Mouse (Mus musculus) MEL (cell line): Measurements from ENCODE around the gene St6galnac3. TPM values are rescaled to one million over a fixed set of nuclear protein-coding genes. Genes with fewer than 3 reads are reported as not detected.
A peak's percentile ranks its signal among the peaks of the same experiment; 100 is the strongest.

Experiments used
- DNase-seq: peaks from one replicate; pipeline ENCODE4 v3.0.0; 2011; ENCODE audit warnings: low read depth, low spot score
- H3K27ac ChIP-seq: 2 replicates; pipeline ENCODE4 v1.5.1; 2012; ENCODE audit warnings: low read depth, mild to moderate bottlenecking, control low read depth, low read length, moderate library complexity; ENCODE audit not compliant: control insufficient read depth
- H3K27me3 ChIP-seq, 2 experiments: fragments of 150-350 bp in 1 of 2; sonication (generic) in 1 of 2; 2 replicates each; pipeline ENCODE4 v1.6.1; 2012; ENCODE audit warnings: low read length in 2 of 2, mild to moderate bottlenecking in 2 of 2, improper control_type of control experiment in 1 of 2, moderate library complexity in 1 of 2; ENCODE audit not compliant: insufficient read depth in 2 of 2, control insufficient read depth in 1 of 2
- H3K36me3 ChIP-seq, 2 experiments: 2 replicates each; pipeline ENCODE4 v1.6.1; 2012 to 2014; ENCODE audit warnings: low read length in 2 of 2, improper control_type of control experiment in 1 of 2, inconsistent platforms in 1 of 2, mild to moderate bottlenecking in 1 of 2; ENCODE audit not compliant: insufficient read depth in 2 of 2, control insufficient read depth in 1 of 2
- H3K4me1 ChIP-seq, 2 experiments: fragments of 150-350 bp in 1 of 2; sonication (generic) in 1 of 2; 2 replicates each; pipeline ENCODE4 v1.6.1; 2012; ENCODE audit warnings: low read length in 2 of 2, improper control_type of control experiment in 1 of 2, mild to moderate bottlenecking in 1 of 2; ENCODE audit not compliant: insufficient read depth in 2 of 2, control insufficient read depth in 1 of 2
- H3K4me3 ChIP-seq, 2 experiments: fragments of 150-350 bp in 1 of 2; sonication (generic) in 1 of 2; 2 replicates each; pipeline ENCODE4 v1.5.1; 2012; ENCODE audit warnings: low read depth in 2 of 2, low read length in 2 of 2, mild to moderate bottlenecking in 2 of 2, moderate library complexity in 2 of 2, control low read depth in 1 of 2, improper control_type of control experiment in 1 of 2; ENCODE audit not compliant: control insufficient read depth in 1 of 2, insufficient read depth in 1 of 2
- H3K79me2 ChIP-seq: 2 replicates; pipeline ENCODE4 v1.6.1; 2012; ENCODE audit warnings: mild to moderate bottlenecking, low read length, moderate library complexity; ENCODE audit not compliant: control insufficient read depth, poor library complexity, insufficient read depth
- H3K9ac ChIP-seq: 2 replicates; pipeline ENCODE4 v1.6.1; 2012; ENCODE audit warnings: low read depth, mild to moderate bottlenecking, control low read depth, low read length, moderate library complexity; ENCODE audit not compliant: control insufficient read depth, poor library complexity, severe bottlenecking
- H3K9me3 ChIP-seq: fragments of 150-350 bp; sonication (generic); replicated peaks from 2 replicates; pipeline ENCODE4 v1.6.1; 2012; ENCODE audit warnings: mild to moderate bottlenecking, low read length, improper control_type of control experiment, moderate library complexity; ENCODE audit not compliant: insufficient read depth
- CHD2 ChIP-seq: IDR thresholded peaks from 2 replicates; pipeline ENCODE4 v1.6.1; 2011; ENCODE audit warnings: low read length, improper control_type of control experiment
- ELF1 ChIP-seq: IDR thresholded peaks from 2 replicates; pipeline ENCODE4 v1.6.1; 2014; ENCODE audit warnings: low read depth, mild to moderate bottlenecking, inconsistent platforms, low read length, improper control_type of control experiment, moderate library complexity
- EP300 ChIP-seq, 2 experiments: IDR thresholded peaks; 2 replicates each; pipeline ENCODE4 v1.6.1; 2011; ENCODE audit warnings: improper control_type of control experiment in 2 of 2, low read length in 2 of 2, low read depth in 1 of 2, mild to moderate bottlenecking in 1 of 2
- ETS1 ChIP-seq: IDR thresholded peaks from 2 replicates; pipeline ENCODE4 v1.6.1; 2012; ENCODE audit warnings: low read depth, mild to moderate bottlenecking, inconsistent platforms, low read length, improper control_type of control experiment, moderate library complexity
- GABPA ChIP-seq: IDR thresholded peaks from 2 replicates; pipeline ENCODE4 v1.6.1; 2012; ENCODE audit warnings: low read depth, mild to moderate bottlenecking, inconsistent platforms, low read length, improper control_type of control experiment, moderate library complexity
- GATA1 ChIP-seq: IDR thresholded peaks from 2 replicates; pipeline ENCODE4 v1.6.1; 2011; ENCODE audit warnings: low read depth, low read length, improper control_type of control experiment
- HCFC1 ChIP-seq: IDR thresholded peaks from 2 replicates; pipeline ENCODE4 v1.6.1; 2012; ENCODE audit warnings: low read depth, mild to moderate bottlenecking, inconsistent platforms, low read length, improper control_type of control experiment, moderate library complexity
- JUND ChIP-seq: IDR thresholded peaks from 2 replicates; pipeline ENCODE4 v1.6.1; 2011; ENCODE audit warnings: low read depth, mild to moderate bottlenecking, improper control_type of control experiment, low read length
- MAX ChIP-seq: IDR thresholded peaks from 2 replicates; pipeline ENCODE4 v1.6.1; 2011; ENCODE audit warnings: low read length, improper control_type of control experiment
- MEF2A ChIP-seq: IDR thresholded peaks from 2 replicates; pipeline ENCODE4 v1.6.1; 2014; ENCODE audit warnings: low read depth, mild to moderate bottlenecking, inconsistent platforms, low read length, improper control_type of control experiment; ENCODE audit not compliant: poor library complexity, insufficient replicate concordance, severe bottlenecking; ENCODE audit errors: extremely low read depth
- MXI1 ChIP-seq: IDR thresholded peaks from 2 replicates; pipeline ENCODE4 v1.6.1; 2011; ENCODE audit warnings: mild to moderate bottlenecking, low read depth, low read length, improper control_type of control experiment
- MYC ChIP-seq: IDR thresholded peaks from 2 replicates; pipeline ENCODE4 v1.6.1; 2011; ENCODE audit warnings: low read depth, mild to moderate bottlenecking, low read length, improper control_type of control experiment, moderate library complexity
- POLR2AphosphoS2 ChIP-seq: IDR thresholded peaks from 2 replicates; pipeline ENCODE4 v1.6.1; 2011; ENCODE audit warnings: low read length, improper control_type of control experiment
- SIN3A ChIP-seq: IDR thresholded peaks from 2 replicates; pipeline ENCODE4 v1.6.1; 2012; ENCODE audit warnings: low read length, improper control_type of control experiment, inconsistent platforms
- SMC3 ChIP-seq: IDR thresholded peaks from 2 replicates; pipeline ENCODE4 v1.6.1; 2011; ENCODE audit warnings: low read depth, low read length, improper control_type of control experiment
- TBP ChIP-seq: IDR thresholded peaks from 2 replicates; pipeline ENCODE4 v1.8.0; 2011; ENCODE audit warnings: low read depth, low read length, improper control_type of control experiment
- TCF12 ChIP-seq: IDR thresholded peaks from 2 replicates; pipeline ENCODE4 v1.6.1; 2014; ENCODE audit warnings: low read depth, mild to moderate bottlenecking, inconsistent platforms, low read length, improper control_type of control experiment, moderate library complexity
- ZMIZ1 ChIP-seq: IDR thresholded peaks from 2 replicates; pipeline ENCODE4 v1.6.1; 2012; ENCODE audit warnings: low read depth, mild to moderate bottlenecking, inconsistent platforms, low read length, improper control_type of control experiment, moderate library complexity
- polyA plus RNA-seq, 2 experiments: library from polyadenylated mRNA; stranded (reverse) in 1 of 2; unstranded in 1 of 2; fragments of >175 nt in 1 of 2; fragments of >200 nt in 1 of 2; gene quantifications; 2 replicates each; pipeline versions ENCODE4 v1.2.1 to v1.2.4; 2012; ENCODE audit warnings: low replicate concordance in 2 of 2, low read depth in 1 of 2; ENCODE audit not compliant: insufficient read length in 2 of 2, insufficient read depth in 1 of 2, missing spikeins in 1 of 2
- total RNA-seq: library from RNA; depleted of rRNA; stranded (reverse); fragments of 300-350 nt; gene quantifications from 2 replicates; pipeline ENCODE4 v1.2.3, GENCODE M21; 2012

St6galnac3 gene
- total and polyA plus RNA-seq, 3 experiments: 7.8 to 11.4 TPM; not detected in 1

DNA sequence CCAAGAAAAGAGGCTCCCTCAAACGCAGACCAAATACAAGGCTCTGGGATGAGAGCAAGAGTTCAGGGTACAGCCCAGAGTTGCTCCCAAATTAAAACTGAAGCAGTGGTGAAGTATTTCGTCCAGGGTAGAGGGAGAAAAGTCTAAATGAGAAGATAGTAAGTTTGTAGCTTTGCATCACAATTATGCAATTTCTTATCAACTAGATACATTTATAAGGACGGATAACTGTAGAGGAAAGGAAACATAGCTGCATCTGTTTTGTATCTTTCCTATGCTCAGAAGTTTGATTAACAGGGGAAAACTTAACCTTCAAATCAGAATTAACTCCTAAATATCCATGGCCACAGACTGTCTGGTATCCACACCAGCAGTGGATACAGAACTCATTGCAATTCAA lies 4.7 kb downstream of the St6galnac3 start:
- Histone ChIP-seq H3K79me2 (peaks cover 51% of the 10 kb centered on the region), H3K27me3 (no peaks in the 10 kb centered on the region), H3K4me3 (peak overlapping the region; percentile 25 to 44), H3K9ac (peak overlapping the region; percentile 73), H3K36me3 (peaks cover 0 to 43% of the 10 kb centered on the region in 2 experiments; a peak in 2 of 4 replicates), H3K4me1 (peaks cover 30 to 36% of the 10 kb centered on the region in 2 experiments), H3K9me3 (no peaks in the 10 kb centered on the region), H3K27ac (peak overlapping the region; percentile 82)
- peak; percentile 60 for DNase-seq
- TF ChIP-seq EP300 (IDR thresholded peaks at IDR 0.05; ENCODE audit: low read depth in 1 of 2, low read length in 2 of 2): peak; percentile 53 to 58; a peak in 3 of 4 replicates
- TF ChIP-seq ZMIZ1: 0 out of 2 replicates have a peak, but pooled peaks have one; percentile 31
- no peak for TF ChIP-seq POLR2AphosphoS2
- TF ChIP-seq TCF12: 0 out of 2 replicates have a peak, but pooled peaks have one; percentile 44
- 0 out of 2 replicates have a peak, but pooled peaks have one; percentile 22 for TF ChIP-seq HCFC1
- TF ChIP-seq ETS1: peak; percentile 44; the same call in 1 of the 2 replicates
- TF ChIP-seq GATA1: peak; percentile 56; the same call in 1 of the 2 replicates
- TF ChIP-seq ELF1: no peak

DNA sequence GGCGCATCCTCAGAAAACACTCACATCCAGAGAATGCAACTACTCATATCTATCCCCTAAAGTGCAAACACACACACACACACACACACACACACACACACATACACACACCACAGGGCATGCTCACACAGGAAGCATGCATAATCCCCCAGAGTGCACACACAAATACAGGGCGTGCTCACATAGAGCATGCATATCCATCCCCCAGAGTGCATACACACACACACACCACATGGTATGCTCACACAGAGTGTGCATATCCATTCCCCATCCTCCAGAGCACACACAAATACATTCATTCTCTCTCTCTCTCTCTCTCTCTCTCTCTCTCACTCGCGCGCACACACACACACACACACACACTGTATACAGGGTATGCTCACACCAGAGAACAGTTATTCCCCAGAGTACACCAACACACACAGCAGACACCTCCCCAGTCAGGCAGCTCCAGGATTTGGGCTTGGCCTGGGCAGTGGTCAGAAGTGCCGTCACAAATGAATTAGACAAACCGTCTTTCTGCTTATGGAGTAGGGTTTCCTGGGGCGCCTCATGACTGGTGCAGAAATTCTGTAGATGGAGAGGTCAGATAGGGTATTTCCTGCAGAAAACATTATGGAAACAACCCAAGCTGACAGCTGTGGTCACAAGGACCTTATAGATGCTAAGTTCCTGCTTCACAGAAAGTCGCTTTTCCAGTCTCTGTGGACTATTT lies 5.6 kb downstream of the St6galnac3 start:
- no peaks in the 10 kb centered on the region for H3K27me3 ChIP-seq
- no peaks in the 10 kb centered on the region for H3K9me3 ChIP-seq
- peak; percentile 62 for DNase-seq
- peaks cover 30 to 35% of the 10 kb centered on the region in 2 experiments for H3K4me1 ChIP-seq
- H3K27ac ChIP-seq: peak overlapping the region; percentile 82
- peak overlapping the region; percentile 73 for H3K9ac ChIP-seq
- H3K79me2 ChIP-seq: peaks cover 48% of the 10 kb centered on the region
- H3K4me3 ChIP-seq: peak overlapping the region; percentile 25 to 44
- TF ChIP-seq MXI1 (no peak; the same call in 1 of the 2 replicates), SIN3A (peak; percentile 58), MYC (no peak), GABPA (no peak), EP300 (IDR thresholded peaks at IDR 0.05; ENCODE audit: low read depth in 1 of 2, low read length in 2 of 2) (peak in 1 of 2 experiments; percentile 20; a peak in 1 of 4 replicates), MEF2A (no peak), TBP (no peak), MAX (no peak), JUND (no peak), GATA1 (peak; percentile 67), SMC3 (no peak), CHD2 (no peak), ZMIZ1 (no peak), ETS1 (peak; percentile 73)
- H3K36me3 ChIP-seq: peaks cover 0 to 42% of the 10 kb centered on the region in 2 experiments; a peak in 2 of 4 replicates
